Mouse (Mus musculus): ENCODE measurements at regions not wholly inside any gene's neighbourhood (a gene's known extent, or its start where the extent isn't known, plus 50 kb on each side); places are given as distances from the start of the nearest gene placed in this dataset.

- TF ChIP-seq POLR2A (IDR thresholded peaks at IDR 0.05; ENCODE audit: low read depth, low read length): no peak
- TF ChIP-seq CTCF (conservative IDR thresholded peaks at IDR 0.05; ENCODE audit: insufficient read depth, insufficient read length, low read depth, low read length): no peak
These were observed 1723.6 kb upstream of the Gm7489 start for GRCm38 (mm10) chr15:52161089-52161442.
